13 mouse cellular contexts compared by ENCODE assay signal in the genomic region with DNA sequence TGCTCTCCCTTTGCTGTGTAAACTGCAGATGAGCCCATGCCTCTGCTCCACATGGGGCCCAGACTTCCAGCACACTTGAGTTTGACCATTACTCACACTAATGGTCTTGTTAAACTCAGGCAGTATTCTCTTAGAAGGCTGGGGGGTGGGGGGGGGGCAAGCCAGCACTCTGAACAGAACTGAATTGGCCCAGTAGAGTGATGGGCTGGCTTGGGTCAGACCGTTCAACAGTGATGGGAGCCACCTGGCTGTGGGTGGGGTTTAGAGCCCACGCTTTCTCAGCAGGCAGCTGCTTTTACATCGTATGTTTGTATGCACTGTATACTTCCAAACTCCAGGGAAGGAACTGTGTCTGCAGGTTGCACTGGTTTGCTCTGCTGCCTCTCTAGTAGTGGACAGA. TPM values are rescaled to one million over a fixed set of nuclear protein-coding genes. Genes with fewer than 3 reads are reported as not detected.
DNase-seq lines count a peak whose midpoint lies in the region; ATAC-seq lines count a peak whose summit lies in the region.
"Had no signal": no experiment of that assay in that cellular context is flagged by ENCODE, and none has a peak within 500 bp of the region (broad histone marks: within the 10 kb centered on the region; RNA-seq: fewer than 3 reads in every experiment).

No protein-coding gene starts in this region.

- peaks cover 2% of the 10 kb centered on the region; the same call in 1 of the 2 replicates for H3K36me3 ChIP-seq in kidney, embryonic 14.5 days (ENCODE audit: control insufficient read depth, insufficient read depth, low read length)

- ATAC-seq in frontal cortex, adult (ENCODE audit: low TSS enrichment) = peak; percentile 15; the same call in 1 of the 2 replicates
- peak; percentile 68 for ATAC-seq in kidney, embryonic 14.5 days (ENCODE audit: low FRiP score, low TSS enrichment)
- ATAC-seq in monocyte, adult 5-6 weeks (replicated peaks; ENCODE audit: insufficient number of reproducible peaks, low FRiP score, low TSS enrichment, poor library complexity, severe bottlenecking) = no peak
- ATAC-seq: hindbrain, embryonic 16.5 days had no signal

- no peak overlapping the region for H3K4me3 ChIP-seq in kidney, embryonic 14.5 days (ENCODE audit: low read length)

- 19% methylated on average over 3 of the region's 3 CpGs for WGBS in kidney, embryonic 14.5 days

- no peaks in the 10 kb centered on the region for H3K27me3 ChIP-seq in kidney, embryonic 14.5 days (ENCODE audit: control insufficient read depth, insufficient read depth, low read length)

- H3K27ac ChIP-seq in kidney, embryonic 14.5 days (ENCODE audit: low read depth, low read length) = no peak overlapping the region

- no peaks in the 10 kb centered on the region for H3K9me3 ChIP-seq in kidney, embryonic 14.5 days (ENCODE audit: control insufficient read depth, low read length)

- H3K4me1 ChIP-seq in kidney, embryonic 14.5 days (ENCODE audit: control insufficient read depth, insufficient read depth, low read length) = peaks cover 8% of the 10 kb centered on the region; the same call in 1 of the 2 replicates

- no peak overlapping the region for H3K4me2 ChIP-seq in kidney, embryonic 14.5 days (replicated peaks; ENCODE audit: low read depth, low read length)

- no peak for DNase-seq in frontal cortex, postnatal 10 days (ENCODE audit: low spot score in 2 of 2)
- DNase-seq in kidney, adult 8-10 months = no peak
- DNase-seq in lung, postnatal 10 days = peak; percentile 28
- DNase-seq in lung, postnatal 25 days (ENCODE audit: low spot score) = no peak
- peak; percentile 27 for DNase-seq in mesoderm, embryonic 11.5 days (ENCODE audit: low read depth, low spot score)
- DNase-seq: adrenal gland, adult 8-10 months; cerebellum, adult 9-11 months; liver; right cerebral cortex, adult 18-20 months had no signal

- no peak overlapping the region for H3K9ac ChIP-seq in kidney, embryonic 14.5 days (ENCODE audit: low read depth, low read length)

RNA-seq across cellular contexts. Expression of gene Coa5, which starts 30.9 kb away (rescaled TPM):
- polyA plus RNA-seq in kidney, embryonic 14.5 days (2014; fragmentation: Nextera tagmentation; extraction: Ambion mirVana) = 29.4 and 58.5 TPM in 2 replicates
- 54.1 to 70.6 TPM (median 66.7 TPM) in 3 replicates for total RNA-seq in monocyte, adult 5-6 weeks (2017)

RNA-seq across cellular contexts. Expression of gene Unc50, which starts 31.0 kb away (rescaled TPM):
- 143 and 147 TPM in 2 replicates for polyA plus RNA-seq in kidney, embryonic 14.5 days (2014; fragmentation: Nextera tagmentation; extraction: Ambion mirVana)
- 44.4 to 92.7 TPM (median 89.0 TPM) in 3 replicates for total RNA-seq in monocyte, adult 5-6 weeks (2017)

Comparison
In these comparisons a context has a peak if more than half of its experiments do, and no peak if none do; other contexts are left out.
1. DNase-seq: peak in lung, postnatal 10 days (single experiment) and mesoderm, embryonic 11.5 days (single experiment); none in frontal cortex, postnatal 10 days (0 of 2), kidney, adult 8-10 months (0 of 2) and lung, postnatal 25 days (single experiment).